Mouse (Mus musculus) megakaryocyte, embryonic 14.5 days (primary cell): Measurements from ENCODE around the gene Gm20388. TPM values are rescaled to one million over a fixed set of nuclear protein-coding genes. Genes with fewer than 3 reads are reported as not detected.

Experiments
- H3K27me3 ChIP-seq: replicated peaks from 2 replicates; pipeline ENCODE3; 2012; ENCODE audit warnings: inconsistent platforms
- H3K36me3 ChIP-seq: replicated peaks from 2 replicates; pipeline ENCODE3; 2012; ENCODE audit warnings: low read length, inconsistent platforms, mixed read lengths
- H3K4me1 ChIP-seq: 2 replicates; pipeline ENCODE4 v1.6.1; 2012; ENCODE audit warnings: inconsistent platforms
- H3K4me3 ChIP-seq: replicated peaks from 2 replicates; pipeline ENCODE3; 2012; ENCODE audit warnings: moderate library complexity, mild to moderate bottlenecking, inconsistent platforms
- H3K9me3 ChIP-seq: 2 replicates; pipeline ENCODE4 v1.6.1; 2012; ENCODE audit warnings: inconsistent platforms
- FLI1 ChIP-seq: IDR thresholded peaks from 2 replicates; pipeline ENCODE4 v1.6.1; 2012; ENCODE audit warnings: low read length, inconsistent platforms, mixed read lengths
- GATA1 ChIP-seq: IDR thresholded peaks from 3 replicates; pipeline ENCODE4 v1.6.1; 2012; ENCODE audit warnings: mixed read lengths, low read length, inconsistent platforms, borderline replicate concordance
- polyA plus RNA-seq: library from polyadenylated mRNA; stranded (reverse); fragments of >175 nt; gene quantifications from 2 replicates; pipeline ENCODE4 v1.2.3, GENCODE M21; 2012; ENCODE audit warnings: low replicate concordance; ENCODE audit not compliant: insufficient read depth

Gene Gm20388
- polyA plus RNA-seq, 1 experiment = 111 TPM

- no peak overlapping the region for H3K4me3 ChIP-seq
- TF ChIP-seq GATA1 = no peak
- peaks cover 13% of the 10 kb centered on the region for H3K4me1 ChIP-seq
- peaks cover 88% of the 10 kb centered on the region for H3K27me3 ChIP-seq
- H3K9me3 ChIP-seq = no peaks in the 10 kb centered on the region
- H3K36me3 ChIP-seq = no peaks in the 10 kb centered on the region
Measured at GRCm38 (mm10) chr8:123714451-123714850, 3803.8 kb downstream of the Gm20388 start.

- no peaks in the 10 kb centered on the region for H3K36me3 ChIP-seq
- H3K27me3 ChIP-seq = peaks cover 89% of the 10 kb centered on the region
- TF ChIP-seq FLI1 (no peak), GATA1 (no peak)
- H3K4me3 ChIP-seq = no peak overlapping the region
- peaks cover 21% of the 10 kb centered on the region for H3K4me1 ChIP-seq
- no peaks in the 10 kb centered on the region for H3K9me3 ChIP-seq
Measured at GRCm38 (mm10) chr8:123715916-123716592, 3805.4 kb downstream of the Gm20388 start.

GRCm38 (mm10) chr8:123717104-123717503, 3806.5 kb downstream of the Gm20388 start:
- Histone ChIP-seq H3K36me3 (no peaks in the 10 kb centered on the region), H3K4me3 (no peak overlapping the region), H3K4me1 (peaks cover 21% of the 10 kb centered on the region), H3K9me3 (no peaks in the 10 kb centered on the region), H3K27me3 (peaks cover 88% of the 10 kb centered on the region)
- TF ChIP-seq FLI1 = no peak
- no peak for TF ChIP-seq GATA1

GRCm38 (mm10) chr8:123717516-123718490, 3807.2 kb downstream of the Gm20388 start:
- TF ChIP-seq GATA1 = no peak
- TF ChIP-seq FLI1 = no peak
- Histone ChIP-seq H3K4me1 (peaks cover 21% of the 10 kb centered on the region), H3K9me3 (no peaks in the 10 kb centered on the region)

GRCm38 (mm10) chr8:123718752-123719151, 3808.1 kb downstream of the Gm20388 start:
- H3K9me3 ChIP-seq = no peaks in the 10 kb centered on the region
- peaks cover 90% of the 10 kb centered on the region for H3K27me3 ChIP-seq
- TF ChIP-seq GATA1 (no peak), FLI1 (no peak)

More at GRCm38 (mm10) chr8:123717516-123718490, 3807.2 kb downstream of the Gm20388 start:
- Histone ChIP-seq H3K4me3 (no peak overlapping the region), H3K36me3 (no peaks in the 10 kb centered on the region), H3K27me3 (peaks cover 93% of the 10 kb centered on the region)

GRCm38 (mm10) chr8:123719280-123719679, 3808.6 kb downstream of the Gm20388 start:
- peaks cover 85% of the 10 kb centered on the region for H3K27me3 ChIP-seq
- H3K36me3 ChIP-seq = no peaks in the 10 kb centered on the region
- no peaks in the 10 kb centered on the region for H3K9me3 ChIP-seq
- H3K4me3 ChIP-seq = no peak overlapping the region
- TF ChIP-seq GATA1 = no peak
- TF ChIP-seq FLI1 = no peak
- peaks cover 25% of the 10 kb centered on the region for H3K4me1 ChIP-seq

More at GRCm38 (mm10) chr8:123718752-123719151, 3808.1 kb downstream of the Gm20388 start:
- Histone ChIP-seq H3K36me3 (no peaks in the 10 kb centered on the region), H3K4me3 (no peak overlapping the region), H3K4me1 (peaks cover 25% of the 10 kb centered on the region)

DNA sequence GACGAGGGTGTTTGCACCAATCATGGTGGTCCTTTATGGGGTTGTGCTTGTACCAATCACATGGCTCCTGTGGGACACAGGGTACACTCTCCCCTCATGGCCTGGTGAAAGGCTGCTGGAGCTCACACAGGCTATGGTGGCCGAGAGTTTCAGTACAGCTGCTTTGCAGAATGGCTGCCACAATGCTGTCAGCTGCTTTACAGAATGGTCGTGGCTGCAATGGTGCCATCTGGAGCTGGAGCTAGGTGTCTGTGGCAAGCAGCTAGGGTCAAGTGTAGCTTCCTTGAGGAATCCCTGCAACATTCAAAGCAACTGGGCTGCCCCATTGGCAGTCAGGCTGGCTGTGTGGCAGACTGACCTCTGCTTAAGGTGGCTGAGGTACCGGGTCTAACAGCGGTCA, 3809.2 kb downstream of the Gm20388 start:
- Histone ChIP-seq H3K4me3 (no peak overlapping the region), H3K36me3 (no peaks in the 10 kb centered on the region), H3K4me1 (peaks cover 25% of the 10 kb centered on the region), H3K27me3 (peaks cover 84% of the 10 kb centered on the region), H3K9me3 (no peaks in the 10 kb centered on the region)
- TF ChIP-seq GATA1 = no peak
- TF ChIP-seq FLI1 = no peak

DNA sequence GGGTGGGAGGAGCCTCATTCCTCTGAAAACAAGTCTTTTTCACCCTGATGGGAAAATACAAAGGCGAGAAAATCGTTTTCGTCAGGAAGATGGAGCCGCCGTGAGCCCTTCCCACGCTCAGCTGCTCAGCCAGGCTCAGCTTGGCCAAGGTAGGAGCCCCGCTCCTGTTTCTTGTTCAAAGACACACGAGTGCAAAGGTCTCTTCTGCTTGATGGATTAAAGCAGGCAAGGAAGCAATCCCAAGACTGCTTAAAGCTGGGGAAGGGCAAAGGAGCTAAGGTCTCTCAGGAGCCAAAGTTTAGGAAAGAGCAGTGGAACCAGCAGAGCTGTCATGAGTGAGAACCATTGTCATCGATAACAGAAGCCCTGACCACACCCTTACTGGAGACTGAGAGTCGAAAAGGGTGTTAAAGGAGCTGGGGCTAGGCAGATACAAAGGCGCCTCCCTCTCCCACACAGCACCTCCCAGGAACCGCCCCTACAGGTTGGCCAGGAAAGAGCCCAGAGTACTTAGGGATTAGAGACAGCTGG, 3809.9 kb downstream of the Gm20388 start:
- Histone ChIP-seq H3K4me1 (peaks cover 25% of the 10 kb centered on the region), H3K36me3 (no peaks in the 10 kb centered on the region)
- TF ChIP-seq FLI1 (no peak), GATA1 (no peak)

GRCm38 (mm10) chr8:123722245-123722644, 3811.6 kb downstream of the Gm20388 start:
- H3K27me3 ChIP-seq = peaks cover 80% of the 10 kb centered on the region
- no peaks in the 10 kb centered on the region for H3K9me3 ChIP-seq
- no peak overlapping the region for H3K4me3 ChIP-seq
- TF ChIP-seq FLI1 = no peak
- no peak for TF ChIP-seq GATA1
- H3K36me3 ChIP-seq = no peaks in the 10 kb centered on the region
- peaks cover 25% of the 10 kb centered on the region for H3K4me1 ChIP-seq

More for the DNA sequence above, 3809.9 kb downstream of the Gm20388 start:
- no peaks in the 10 kb centered on the region for H3K9me3 ChIP-seq
- peaks cover 83% of the 10 kb centered on the region for H3K27me3 ChIP-seq
- H3K4me3 ChIP-seq = no peak overlapping the region

DNA sequence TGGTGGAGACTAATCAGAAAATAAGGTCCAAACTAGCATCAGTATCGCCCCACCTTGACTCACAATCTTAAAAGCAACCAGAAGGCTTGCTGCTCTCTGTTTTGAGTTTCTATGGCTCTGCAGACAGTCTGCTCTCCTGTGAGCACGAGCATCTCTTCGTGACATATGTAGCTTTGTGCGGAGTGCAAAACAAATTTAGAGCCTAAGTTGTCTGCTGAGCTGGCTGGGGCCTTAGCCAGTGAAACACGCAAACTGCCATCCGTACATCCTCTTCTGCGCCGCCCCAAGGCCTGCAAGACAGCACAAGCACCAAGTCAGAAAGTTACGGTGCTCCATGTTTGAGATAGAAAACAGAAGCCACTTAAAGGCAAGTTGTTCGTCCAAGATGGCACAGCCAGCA, 3814.1 kb downstream of the Gm20388 start:
- peaks cover 83% of the 10 kb centered on the region for H3K27me3 ChIP-seq
- H3K4me3 ChIP-seq = no peak overlapping the region
- no peaks in the 10 kb centered on the region for H3K36me3 ChIP-seq
- peaks cover 15% of the 10 kb centered on the region for H3K4me1 ChIP-seq
- no peak for TF ChIP-seq GATA1
- no peak for TF ChIP-seq FLI1
- no peaks in the 10 kb centered on the region for H3K9me3 ChIP-seq
